ENCODE assay signal across 10 mouse cellular contexts in the genomic region with DNA sequence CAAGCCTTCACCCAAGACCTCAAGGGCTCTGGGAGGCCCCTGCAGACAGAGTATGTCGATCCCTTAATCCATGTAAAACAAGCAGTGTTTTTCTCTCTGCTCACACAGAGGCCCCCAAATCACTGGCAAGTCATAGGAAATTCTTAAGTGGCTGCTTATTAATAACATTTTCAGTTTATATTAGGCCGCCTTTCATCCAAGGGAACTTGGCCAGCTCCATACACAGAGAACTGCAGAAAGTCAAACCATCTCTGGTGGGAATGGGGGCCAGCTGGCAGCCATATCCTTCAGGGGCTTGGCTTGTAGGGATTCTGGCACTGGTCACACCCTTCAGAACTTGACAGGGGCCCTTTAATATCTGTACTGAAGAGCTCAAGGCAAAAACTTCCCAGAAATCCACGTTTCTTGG.
DNase-seq lines count a peak whose midpoint lies in the region; ATAC-seq and TF ChIP-seq lines count a peak whose summit lies in the region.
"Had no signal": no experiment of that assay in that cellular context is flagged by ENCODE, and none has a peak within 500 bp of the region (broad histone marks: within the 10 kb centered on the region; RNA-seq: fewer than 3 reads in every experiment).

No protein-coding gene starts in this region.

- no peak overlapping the region for H3K4me2 ChIP-seq in midbrain, embryonic 16.5 days (ENCODE audit: low read length)
- H3K4me2 ChIP-seq in midbrain, embryonic 13.5 days (replicated peaks) = no peak overlapping the region
- no peak overlapping the region for H3K4me2 ChIP-seq in intestine, embryonic 14.5 days (ENCODE audit: low read length)
- H3K4me2 ChIP-seq in stomach, embryonic 16.5 days (ENCODE audit: low read depth, low read length) = peak overlapping the region; percentile 29; the same call in 1 of the 2 replicates

- no peak for TF ChIP-seq CTCF in heart, adult 2 months (IDR thresholded peaks at IDR 0.05)

- intact Hi-C loops in heart, adult 2 months (cut with DNase I) = no loop called here

- H3K4me3 ChIP-seq in heart, adult 2 months = no peak overlapping the region
- no peak overlapping the region for H3K4me3 ChIP-seq in midbrain, embryonic 16.5 days (ENCODE audit: low read depth, low read length)
- H3K4me3 ChIP-seq in midbrain, embryonic 13.5 days (replicated peaks) = no peak overlapping the region
- no peak overlapping the region for H3K4me3 ChIP-seq in intestine, embryonic 14.5 days (ENCODE audit: low read depth, low read length)
- H3K4me3 ChIP-seq in stomach, embryonic 16.5 days (replicated peaks; ENCODE audit: low read length) = no peak overlapping the region

- no peak overlapping the region for H3K9ac ChIP-seq in heart, adult 2 months (ENCODE audit: low read depth, low read length)
- no peak overlapping the region for H3K9ac ChIP-seq in midbrain, embryonic 16.5 days (ENCODE audit: low read depth, low read length)
- no peak overlapping the region for H3K9ac ChIP-seq in midbrain, embryonic 13.5 days (replicated peaks)
- no peak overlapping the region for H3K9ac ChIP-seq in intestine, embryonic 14.5 days (ENCODE audit: low read length)
- H3K9ac ChIP-seq in stomach, embryonic 16.5 days (ENCODE audit: low read length) = no peak overlapping the region

- no peak for ATAC-seq in midbrain, embryonic 16.5 days
- ATAC-seq in midbrain, embryonic 13.5 days = no peak
- ATAC-seq in intestine, embryonic 14.5 days (replicated peaks; ENCODE audit: low FRiP score, low TSS enrichment, low read depth) = peak; percentile 77
- peak; percentile 89 for ATAC-seq in stomach, embryonic 16.5 days (ENCODE audit: insufficient read depth, low FRiP score)
- ATAC-seq: activated CD4-positive, CD25-positive, alpha-beta regulatory T cell, adult 4 months; inflammation-experienced regulatory T-cells, adult 6 months had no signal

- H3K27me3 ChIP-seq in heart, adult 2 months (ENCODE audit: control insufficient read depth, insufficient read depth, low read length) = no peaks in the 10 kb centered on the region
- no peaks in the 10 kb centered on the region for H3K27me3 ChIP-seq in midbrain, embryonic 16.5 days (ENCODE audit: control insufficient read depth, insufficient read depth, low read depth, low read length)
- no peaks in the 10 kb centered on the region for H3K27me3 ChIP-seq in midbrain, embryonic 13.5 days
- no peaks in the 10 kb centered on the region for H3K27me3 ChIP-seq in intestine, embryonic 14.5 days (replicated peaks; ENCODE audit: control insufficient read depth, insufficient read depth, low read length)
- no peaks in the 10 kb centered on the region for H3K27me3 ChIP-seq in stomach, embryonic 16.5 days (ENCODE audit: control insufficient read depth, insufficient read depth, low read length)

- H3K9me3 ChIP-seq in midbrain, embryonic 16.5 days (replicated peaks; ENCODE audit: control insufficient read depth, low read length, poor library complexity, severe bottlenecking) = no peaks in the 10 kb centered on the region
- H3K9me3 ChIP-seq in midbrain, embryonic 13.5 days = no peaks in the 10 kb centered on the region
- no peaks in the 10 kb centered on the region for H3K9me3 ChIP-seq in intestine, embryonic 14.5 days (ENCODE audit: control insufficient read depth, low read length)
- H3K9me3 ChIP-seq in stomach, embryonic 16.5 days (replicated peaks; ENCODE audit: control insufficient read depth, low read length) = no peaks in the 10 kb centered on the region

- WGBS in heart, adult 2 months = 45% methylated on average over 3 of the region's 3 CpGs
- WGBS in midbrain, embryonic 16.5 days = 71% methylated on average over 3 of the region's 3 CpGs
- 79% methylated on average over 3 of the region's 3 CpGs for WGBS in midbrain, embryonic 13.5 days
- 30% methylated on average over 3 of the region's 3 CpGs for WGBS in intestine, embryonic 14.5 days
- 30% methylated on average over 3 of the region's 3 CpGs for WGBS in stomach, embryonic 16.5 days

- H3K4me1 ChIP-seq in heart, adult 2 months (ENCODE audit: control insufficient read depth, insufficient read depth, low read length) = peaks cover 23% of the 10 kb centered on the region
- peaks cover 33% of the 10 kb centered on the region for H3K4me1 ChIP-seq in midbrain, embryonic 16.5 days (ENCODE audit: control insufficient read depth, insufficient read depth, low read length)
- peaks cover 48% of the 10 kb centered on the region for H3K4me1 ChIP-seq in midbrain, embryonic 13.5 days (replicated peaks)
- H3K4me1 ChIP-seq in intestine, embryonic 14.5 days (replicated peaks; ENCODE audit: control insufficient read depth, insufficient read depth, low read length) = peaks cover 48% of the 10 kb centered on the region
- H3K4me1 ChIP-seq in stomach, embryonic 16.5 days (ENCODE audit: control insufficient read depth, insufficient read depth, low read length) = peaks cover 18% of the 10 kb centered on the region

- TF ChIP-seq EP300 in heart, adult 2 months (IDR thresholded peaks at IDR 0.05; ENCODE audit: insufficient read depth, low read depth, low read length) = no peak

- DNase-seq in heart, adult 2 months = no peak
- no peak for DNase-seq in heart, adult 8-10 months (ENCODE audit: low spot score)
- DNase-seq in intestine, embryonic 14.5 days (ENCODE audit: low spot score) = peak; percentile 61
- no peak for DNase-seq in adrenal gland, postnatal 14 days
- no peak for DNase-seq in yolk sac, embryonic 10.5 days (ENCODE audit: low spot score)

- peak overlapping the region; percentile 66 for H3K27ac ChIP-seq in heart, adult 2 months
- H3K27ac ChIP-seq in midbrain, embryonic 16.5 days (ENCODE audit: low read length) = peak overlapping the region; percentile 47
- H3K27ac ChIP-seq in midbrain, embryonic 13.5 days = no peak overlapping the region
- H3K27ac ChIP-seq in intestine, embryonic 14.5 days (ENCODE audit: low read depth) = peak overlapping the region; percentile 82
- peak overlapping the region; percentile 94 for H3K27ac ChIP-seq in stomach, embryonic 16.5 days (ENCODE audit: low read length)

- peaks cover 4% of the 10 kb centered on the region for H3K36me3 ChIP-seq in heart, adult 2 months (ENCODE audit: control insufficient read depth, insufficient read depth, low read length)
- H3K36me3 ChIP-seq in midbrain, embryonic 16.5 days (ENCODE audit: control insufficient read depth, insufficient read depth, low read length) = no peaks in the 10 kb centered on the region
- no peaks in the 10 kb centered on the region for H3K36me3 ChIP-seq in midbrain, embryonic 13.5 days
- 0 out of 2 replicates have a peak, but pooled peaks cover 5% of the 10 kb centered on the region for H3K36me3 ChIP-seq in intestine, embryonic 14.5 days (ENCODE audit: control insufficient read depth, insufficient read depth, low read length)
- no peaks in the 10 kb centered on the region for H3K36me3 ChIP-seq in stomach, embryonic 16.5 days (ENCODE audit: control insufficient read depth, insufficient read depth, low read length)

- no peaks in the 10 kb centered on the region for H3K79me2 ChIP-seq in heart, adult 2 months (replicated peaks; ENCODE audit: control insufficient read depth, insufficient read depth, low read length)

- TF ChIP-seq POLR2A in heart, adult 2 months (IDR thresholded peaks at IDR 0.05; ENCODE audit: insufficient read depth, low read depth, low read length) = no peak

Comparison
In these comparisons a context has a peak if more than half of its experiments do, and no peak if none do; other contexts are left out.
1. ATAC-seq: peak in intestine, embryonic 14.5 days (single experiment) and stomach, embryonic 16.5 days (single experiment); none in midbrain, embryonic 16.5 days (single experiment) and midbrain, embryonic 13.5 days (single experiment).